Mouse (Mus musculus) kidney, adult 9 months (tissue): Measurements from ENCODE around the gene Nf1.
"Not testable (repeated sequence)": the region's sequence is repeated elsewhere in the genome, so short reads cannot be mapped to it uniquely, and the experiment has no call there.

Experiments used
- DNase-seq: peaks from one replicate; pipeline ENCODE4 v3.0.0; 2022

Nf1 gene

GRCm38 (mm10) chr11:79339234-79339807 lies at the start of gene Nf1:
Gene Nf1 (plus strand): TSS chr11:79339693.
- DNase-seq, result peak; percentile 97

GRCm38 (mm10) chr11:79290473-79290872 lies 49.0 kb upstream of the Nf1 start:
- DNase-seq, result peak; percentile 59

GRCm38 (mm10) chr11:79291651-79292050 lies 47.8 kb upstream of the Nf1 start:
- no peak for DNase-seq

GRCm38 (mm10) chr11:79292130-79292529 lies 47.4 kb upstream of the Nf1 start:
- DNase-seq, result peak; percentile 81

GRCm38 (mm10) chr11:79293025-79293424 lies 46.5 kb upstream of the Nf1 start:
- DNase-seq, result no peak

GRCm38 (mm10) chr11:79293971-79294370 lies 45.5 kb upstream of the Nf1 start:
- DNase-seq, result no peak

GRCm38 (mm10) chr11:79296167-79296566 lies 43.3 kb upstream of the Nf1 start:
- DNase-seq, result peak; percentile 64

- DNase-seq, result no peak
These were observed 42.5 kb upstream of the Nf1 start, which contains the start of gene Gm9964 for GRCm38 (mm10) chr11:79296856-79297491. Gene Gm9964 (minus strand): TSS chr11:79296906.

- DNase-seq, result no peak
These were observed 39.6 kb upstream of the Nf1 start for GRCm38 (mm10) chr11:79299719-79300431.

GRCm38 (mm10) chr11:79303109-79303508 lies 36.4 kb upstream of the Nf1 start:
- DNase-seq, result no peak

GRCm38 (mm10) chr11:79304245-79304644 lies 35.2 kb upstream of the Nf1 start:
- not testable (repeated sequence) for DNase-seq

GRCm38 (mm10) chr11:79305697-79306340 lies 33.7 kb upstream of the Nf1 start:
- no peak for DNase-seq

- no peak for DNase-seq
These were observed 33.0 kb upstream of the Nf1 start for GRCm38 (mm10) chr11:79306510-79306909.

GRCm38 (mm10) chr11:79306996-79307395 lies 32.5 kb upstream of the Nf1 start:
- no peak for DNase-seq

GRCm38 (mm10) chr11:79307560-79308200 lies 31.8 kb upstream of the Nf1 start:
- DNase-seq, result no peak

- DNase-seq, result no peak
These were observed 29.0 kb upstream of the Nf1 start for GRCm38 (mm10) chr11:79310467-79310866.

GRCm38 (mm10) chr11:79316807-79317345 lies 22.6 kb upstream of the Nf1 start:
- no peak for DNase-seq

- no peak for DNase-seq
These were observed 19.7 kb upstream of the Nf1 start for GRCm38 (mm10) chr11:79319807-79320206.

GRCm38 (mm10) chr11:79323985-79324685 lies 15.4 kb upstream of the Nf1 start:
- peak; percentile 46 for DNase-seq

- peak; percentile 60 for DNase-seq
These were observed 13.8 kb upstream of the Nf1 start for GRCm38 (mm10) chr11:79325663-79326062.

GRCm38 (mm10) chr11:79327106-79327505 lies 12.4 kb upstream of the Nf1 start:
- DNase-seq, result no peak

- no peak for DNase-seq
These were observed 11.4 kb upstream of the Nf1 start for GRCm38 (mm10) chr11:79328060-79328459.
